Mouse (Mus musculus) adrenal gland, adult (tissue): Measurements from ENCODE around the gene Htr2c.
A peak's percentile ranks its signal among the peaks of the same experiment; 100 is the strongest.

Source experiments
- DNase-seq, 2 experiments: peaks; one replicate each; pipeline ENCODE4 v3.0.0; 2022 to 2023; ENCODE audit warnings: low spot score in 1 of 2; ENCODE audit not compliant: inconsistent age in 2 of 2

Htr2c gene

GRCm38 (mm10) chrX:146962258-146962913 lies at the start of gene Htr2c:
Gene Htr2c, plus strand, starts transcription at chrX:146962513.
- DNase-seq, result no peak

GRCm38 (mm10) chrX:146928251-146928650 lies 34.1 kb upstream of the Htr2c start:
- DNase-seq, result no peak

- no peak for DNase-seq
Observed at GRCm38 (mm10) chrX:146936332-146936731, 26.0 kb upstream of the Htr2c start.

GRCm38 (mm10) chrX:146946216-146946886 lies 16.0 kb upstream of the Htr2c start:
- DNase-seq, result peak in 1 of 2 experiments; percentile 22

GRCm38 (mm10) chrX:146946996-146947395 lies 15.3 kb upstream of the Htr2c start:
- DNase-seq, result no peak

- DNase-seq, result no peak
Observed at GRCm38 (mm10) chrX:146958608-146959007, 3.7 kb upstream of the Htr2c start.

GRCm38 (mm10) chrX:146959960-146960359 lies 2.4 kb upstream of the Htr2c start:
- DNase-seq, result no peak

GRCm38 (mm10) chrX:146962914-146963547 lies 718 bp downstream of the Htr2c start:
- no peak for DNase-seq

- peak in 1 of 2 experiments; percentile 19 for DNase-seq
Observed at GRCm38 (mm10) chrX:146979931-146980330, 17.6 kb downstream of the Htr2c start.

GRCm38 (mm10) chrX:147055730-147056129 lies 93.4 kb downstream of the Htr2c start:
- peak in 1 of 2 experiments; percentile 23 for DNase-seq

- DNase-seq, result no peak
Observed at GRCm38 (mm10) chrX:147071622-147072021, 109.3 kb downstream of the Htr2c start.

GRCm38 (mm10) chrX:147119155-147119554 lies 156.8 kb downstream of the Htr2c start:
- DNase-seq, result no peak

- no peak for DNase-seq
Observed at GRCm38 (mm10) chrX:147215251-147215650, 252.9 kb downstream of the Htr2c start.

- no peak for DNase-seq
Observed at GRCm38 (mm10) chrX:147217382-147218013, 255.2 kb downstream of the Htr2c start.

- DNase-seq, result no peak
Observed at GRCm38 (mm10) chrX:147238806-147239542, 276.7 kb downstream of the Htr2c start.
